Mouse (Mus musculus) liver, embryonic 16.5 days (tissue): ENCODE measurements around the gene Fam206a. TPM values are rescaled to one million over a fixed set of nuclear protein-coding genes. Genes with fewer than 3 reads are reported as not detected.

Experiments
- ATAC-seq: fragments of 200-750 bp; cut with Nextera tagmentation; 2 replicates; pipeline ENCODE4 v1.8.0; 2017; ENCODE audit warnings: low read depth, mild to moderate bottlenecking, moderate number of reproducible peaks, moderate library complexity
- H3K27ac ChIP-seq: fragments of 300-500 bp; sonication (generic); 2 replicates; pipeline ENCODE4 v1.5.1; 2014; ENCODE audit warnings: mild to moderate bottlenecking, low read length
- H3K27me3 ChIP-seq: fragments of 300-500 bp; sonication (generic); 2 replicates; pipeline ENCODE4 v1.6.1; 2014; ENCODE audit warnings: low read depth, low read length, mixed read lengths; ENCODE audit not compliant: control insufficient read depth, insufficient read depth
- H3K36me3 ChIP-seq: fragments of 300-500 bp; sonication (generic); 2 replicates; pipeline ENCODE4 v1.6.1; 2014; ENCODE audit warnings: mild to moderate bottlenecking; ENCODE audit not compliant: control insufficient read depth, insufficient read depth
- H3K4me1 ChIP-seq: fragments of 300-500 bp; sonication (generic); 2 replicates; pipeline ENCODE4 v1.6.1; 2014; ENCODE audit warnings: low read depth, low read length, mixed read lengths; ENCODE audit not compliant: control insufficient read depth
- H3K4me2 ChIP-seq: fragments of 300-500 bp; sonication (generic); 2 replicates; pipeline ENCODE4 v1.6.1; 2014; ENCODE audit warnings: low read depth, low read length, mixed read lengths
- H3K4me3 ChIP-seq: fragments of 300-500 bp; sonication (generic); 2 replicates; pipeline ENCODE4 v1.5.1; 2014; ENCODE audit warnings: low read depth, mild to moderate bottlenecking, low read length
- H3K9ac ChIP-seq: fragments of 300-500 bp; sonication (generic); 2 replicates; pipeline ENCODE4 v1.6.1; 2014; ENCODE audit warnings: low read depth, low read length
- H3K9me3 ChIP-seq: fragments of 300-500 bp; sonication (generic); replicated peaks from 2 replicates; pipeline ENCODE4 v1.6.1; 2016; ENCODE audit warnings: low read length; ENCODE audit not compliant: control insufficient read depth
- WGBS: fragments of 180-500 bp; shearing (Covaris S2); extraction: QIAGEN DNeasy Blood & Tissue Kit; methylation state at CpG from one replicate; pipeline ENCODE4 v1.1.7; 2014; ENCODE audit not compliant: insufficient replicate concordance; 5-methylcytosine and 5-hydroxymethylcytosine counted together
- polyA plus RNA-seq: library from polyadenylated mRNA; unstranded; fragments of >200 nt; fragmentation: Nextera tagmentation; extraction: Ambion mirVana; gene quantifications from 2 replicates; pipeline ENCODE4 v1.2.1, GENCODE M21; 2015

Gene Fam206a
- polyA plus RNA-seq, 1 experiment from 2014 or later, result 3.5 TPM

- Histone ChIP-seq H3K9ac (no peak overlapping the region), H3K27me3 (no peaks in the 10 kb centered on the region), H3K4me1 (peaks cover 3% of the 10 kb centered on the region; the same call in 1 of the 2 replicates), H3K4me3 (no peak overlapping the region), H3K9me3 (peaks cover 2% of the 10 kb centered on the region; the same call in 1 of the 2 replicates), H3K4me2 (no peak overlapping the region), H3K36me3 (peaks cover 7% of the 10 kb centered on the region), H3K27ac (no peak overlapping the region)
- WGBS, result 81% methylated on average over 6 of the region's 6 CpGs
- no peak for ATAC-seq
These were observed 45.9 kb downstream of the Fam206a start for GRCm38 (mm10) chr4:56848044-56848443.

DNA sequence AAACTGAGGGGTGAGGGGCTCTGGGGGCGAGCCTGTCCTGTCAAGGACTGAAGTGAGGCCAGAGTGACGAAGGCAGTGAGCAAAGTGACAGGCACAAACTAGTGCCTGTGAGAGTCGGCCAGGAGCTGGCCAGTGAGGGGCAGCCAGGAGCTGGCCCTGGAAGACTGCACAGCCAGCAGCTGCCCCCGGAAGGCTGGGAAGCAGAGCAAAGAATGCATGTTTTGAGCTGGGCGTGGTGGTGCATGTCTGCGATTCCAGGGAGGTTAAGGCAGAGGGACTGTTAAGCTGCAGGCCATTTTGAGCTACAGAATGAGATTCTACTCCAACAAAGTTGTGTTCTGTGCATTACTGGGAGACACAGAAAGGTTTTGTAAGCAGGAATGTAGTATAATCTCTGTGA is 48.6 kb downstream of the Fam206a start:
- WGBS, result 51% methylated on average over 6 of the region's 6 CpGs
- no peaks in the 10 kb centered on the region for H3K9me3 ChIP-seq
- H3K36me3 ChIP-seq, result no peaks in the 10 kb centered on the region
- no peak overlapping the region for H3K4me2 ChIP-seq
- H3K27ac ChIP-seq, result no peak overlapping the region
- no peak overlapping the region for H3K9ac ChIP-seq
- no peak for ATAC-seq
- peaks cover 3% of the 10 kb centered on the region; the same call in 1 of the 2 replicates for H3K4me1 ChIP-seq
- no peaks in the 10 kb centered on the region for H3K27me3 ChIP-seq
- no peak overlapping the region for H3K4me3 ChIP-seq

DNA sequence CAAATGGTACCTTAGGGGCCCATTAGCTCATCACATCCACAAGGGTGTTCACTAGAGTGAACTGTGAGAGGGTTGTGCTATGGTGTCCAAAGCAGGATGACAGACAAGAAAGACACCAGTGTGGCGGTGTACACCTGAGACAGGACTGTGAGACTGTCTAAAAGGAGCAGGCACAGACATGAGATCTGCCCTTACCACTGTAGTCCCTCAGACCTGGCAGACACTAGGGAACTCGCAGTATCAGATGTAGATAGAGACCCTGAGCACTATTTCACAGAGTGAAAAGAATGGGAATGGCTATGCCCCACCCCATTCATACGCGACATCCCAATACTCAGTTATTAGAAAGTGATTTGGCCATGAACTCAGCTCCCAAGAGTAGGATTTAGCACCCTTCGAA is 53.8 kb downstream of the Fam206a start:
- no peak for ATAC-seq
- no peaks in the 10 kb centered on the region for H3K27me3 ChIP-seq
- no peaks in the 10 kb centered on the region for H3K36me3 ChIP-seq
- no peak overlapping the region for H3K27ac ChIP-seq
- peaks cover 3% of the 10 kb centered on the region; the same call in 1 of the 2 replicates for H3K4me1 ChIP-seq
- WGBS, result 82% methylated on average over 5 of the region's 5 CpGs
- no peak overlapping the region for H3K4me3 ChIP-seq
- no peak overlapping the region for H3K4me2 ChIP-seq
- no peak overlapping the region for H3K9ac ChIP-seq
- H3K9me3 ChIP-seq, result no peaks in the 10 kb centered on the region

DNA sequence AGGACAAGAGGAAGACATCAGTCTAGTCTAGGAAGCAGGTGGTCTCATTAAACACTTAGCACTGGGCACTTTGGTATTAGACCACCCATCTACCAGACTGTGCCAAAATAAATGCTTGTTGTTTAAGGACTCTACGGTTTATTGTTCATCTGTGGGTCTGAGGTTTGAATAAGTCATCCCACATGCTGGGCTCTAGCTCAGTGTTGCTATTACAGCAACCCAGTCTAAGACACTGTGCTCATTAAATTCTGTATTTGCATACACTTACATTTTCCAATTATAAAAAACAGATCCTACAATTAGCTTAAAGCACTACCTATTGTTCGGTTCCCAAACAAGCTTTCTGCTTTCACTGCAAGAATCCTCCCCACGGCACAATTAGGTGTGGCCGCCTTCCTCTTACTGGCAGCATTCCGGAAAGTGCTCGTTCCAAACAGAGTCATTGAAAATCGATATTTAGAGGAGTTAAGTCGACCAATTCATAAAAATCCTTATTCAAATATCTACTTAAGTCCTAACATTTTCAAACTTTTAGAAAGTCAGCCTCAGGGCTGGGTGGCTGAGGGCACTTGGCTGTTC is 54.3 kb downstream of the Fam206a start:
- 76% methylated on average over 8 of the region's 8 CpGs for WGBS
- Histone ChIP-seq H3K4me3 (no peak overlapping the region), H3K27ac (no peak overlapping the region), H3K36me3 (no peaks in the 10 kb centered on the region), H3K4me2 (no peak overlapping the region), H3K27me3 (no peaks in the 10 kb centered on the region), H3K9me3 (no peaks in the 10 kb centered on the region), H3K9ac (no peak overlapping the region), H3K4me1 (peaks cover 3% of the 10 kb centered on the region)
- no peak for ATAC-seq

- 69% methylated on average over 9 of the region's 9 CpGs for WGBS
These were observed 56.6 kb downstream of the Fam206a start for GRCm38 (mm10) chr4:56858733-56859132.

More at GRCm38 (mm10) chr4:56858733-56859132, 56.6 kb downstream of the Fam206a start:
- Histone ChIP-seq H3K4me2 (no peak overlapping the region), H3K9me3 (no peaks in the 10 kb centered on the region), H3K9ac (no peak overlapping the region), H3K27me3 (no peaks in the 10 kb centered on the region), H3K27ac (no peak overlapping the region), H3K4me3 (no peak overlapping the region), H3K4me1 (peaks cover 21% of the 10 kb centered on the region), H3K36me3 (no peaks in the 10 kb centered on the region)
- ATAC-seq, result no peak

Other genes starting within 250 kb of the Fam206a start
- not detected in 2 replicates for gene Gm26657, start 62.3 kb upstream of the Fam206a start, polyA plus RNA-seq
- not detected in 2 replicates for gene Actl7b, start 60.9 kb upstream of the Fam206a start, polyA plus RNA-seq
- not detected in 2 replicates for gene Actl7a, start 58.9 kb upstream of the Fam206a start, polyA plus RNA-seq
- 10.6 and 10.9 TPM in 2 replicates for gene Elp1, start within 50 bp of the Fam206a start, polyA plus RNA-seq
- 8.6 and 9.9 TPM in 2 replicates for gene Ctnnal1, start 62.8 kb downstream of the Fam206a start, polyA plus RNA-seq
- gene Tmem245, start 145.1 kb downstream of the Fam206a start, polyA plus RNA-seq, result 2.3 and 2.4 TPM in 2 replicates
- gene Frrs1l, start 188.0 kb downstream of the Fam206a start, polyA plus RNA-seq, result 0.04 TPM in 1 of 2 replicates, not detected in the other